Mouse (Mus musculus) liver, embryonic 12.5 days (tissue): Measurements from ENCODE around the gene Gm17387. TPM values are rescaled to one million over a fixed set of nuclear protein-coding genes. Genes with fewer than 3 reads are reported as not detected.
A peak's percentile ranks its signal among the peaks of the same experiment; 100 is the strongest.

Experiments used
- ATAC-seq: fragments of 200-750 bp; cut with Nextera tagmentation; 2 replicates; pipeline ENCODE4 v1.8.0; 2017; ENCODE audit warnings: moderate number of reproducible peaks, mild to moderate bottlenecking, moderate library complexity
- H3K27ac ChIP-seq: fragments of 300-500 bp; sonication (generic); 2 replicates; pipeline ENCODE4 v1.5.1; 2016; ENCODE audit warnings: mild to moderate bottlenecking
- H3K27me3 ChIP-seq: fragments of 300-500 bp; sonication (generic); replicated peaks from 2 replicates; pipeline ENCODE4 v1.6.1; 2016; ENCODE audit warnings: mild to moderate bottlenecking, moderate library complexity
- H3K36me3 ChIP-seq: fragments of 300-500 bp; sonication (generic); 2 replicates; pipeline ENCODE4 v1.6.1; 2016; ENCODE audit warnings: mild to moderate bottlenecking, moderate library complexity
- H3K4me1 ChIP-seq: fragments of 300-500 bp; sonication (generic); 2 replicates; pipeline ENCODE4 v1.6.1; 2016
- H3K4me2 ChIP-seq: fragments of 300-500 bp; sonication (generic); 2 replicates; pipeline ENCODE4 v1.6.1; 2016; ENCODE audit warnings: mild to moderate bottlenecking, moderate library complexity
- H3K4me3 ChIP-seq: fragments of 300-500 bp; sonication (generic); 2 replicates; pipeline ENCODE4 v1.5.1; 2016; ENCODE audit warnings: mild to moderate bottlenecking, moderate library complexity
- H3K9ac ChIP-seq: fragments of 300-500 bp; sonication (generic); 2 replicates; pipeline ENCODE4 v1.6.1; 2016; ENCODE audit warnings: mild to moderate bottlenecking, moderate library complexity
- H3K9me3 ChIP-seq: fragments of 300-500 bp; sonication (generic); replicated peaks from 2 replicates; pipeline ENCODE4 v1.6.1; 2016; ENCODE audit warnings: mild to moderate bottlenecking, moderate library complexity
- WGBS: fragments of 180-500 bp; shearing (Covaris S2); methylation state at CpG from one replicate; pipeline ENCODE4 v1.1.7; 2016; ENCODE audit not compliant: insufficient replicate concordance; 5-methylcytosine and 5-hydroxymethylcytosine counted together
- polyA plus RNA-seq: library from polyadenylated mRNA; unstranded; fragments of >200 nt; fragmentation: Nextera tagmentation; extraction: Ambion mirVana; gene quantifications from 2 replicates; pipeline ENCODE4 v1.2.1, GENCODE M21; 2016

The Gm17387 gene
- not detected in 2 replicates for polyA plus RNA-seq

DNA sequence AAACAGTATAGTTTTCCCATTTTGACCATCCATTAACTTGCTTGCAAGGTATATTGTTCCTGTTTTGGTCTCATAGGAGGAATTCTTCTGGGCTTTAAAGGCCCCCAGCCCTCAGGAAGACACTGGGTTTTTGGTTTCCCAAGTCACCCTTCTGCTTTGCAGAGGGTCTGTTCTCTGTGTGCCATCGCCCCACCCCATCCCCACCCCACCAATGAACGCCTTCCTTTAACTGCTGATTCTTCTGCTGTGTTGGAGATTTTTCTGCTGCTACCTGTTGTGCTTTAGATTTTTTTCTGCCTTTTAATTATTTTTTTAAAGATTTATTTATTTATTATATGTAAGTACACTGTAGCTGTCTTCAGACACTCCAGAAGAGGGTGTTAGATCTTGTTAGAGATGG lies at the start of gene Gm17387:
TSS of gene Gm17387 (plus strand) at position 301 of the 400 bp plus-strand sequence.
- no peak within 1 kb of the TSS for H3K27ac ChIP-seq
- peaks cover 26% of the 10 kb centered on the region for H3K4me1 ChIP-seq
- no peak within 1 kb of the TSS for H3K9ac ChIP-seq
- H3K4me3 ChIP-seq = no peak within 1 kb of the TSS
- no peaks in the 10 kb centered on the region for H3K27me3 ChIP-seq
- no peak within 1 kb of the TSS for H3K4me2 ChIP-seq
- WGBS = 82% methylated on average over 2 of the region's 2 CpGs
- H3K9me3 ChIP-seq = no peaks in the 10 kb centered on the region
- no peaks in the 10 kb centered on the region for H3K36me3 ChIP-seq
- ATAC-seq = no peak

- Histone ChIP-seq H3K27me3 (no peaks in the 10 kb centered on the region), H3K36me3 (no peaks in the 10 kb centered on the region), H3K4me1 (peaks cover 8% of the 10 kb centered on the region; the same call in 1 of the 2 replicates), H3K4me3 (no peak overlapping the region), H3K9me3 (no peaks in the 10 kb centered on the region), H3K27ac (no peak overlapping the region), H3K4me2 (no peak overlapping the region), H3K9ac (no peak overlapping the region)
- 27% methylated on average over 8 of the region's 8 CpGs for WGBS
- ATAC-seq = no peak
Observed at GRCm38 (mm10) chr7:140981704-140982103, 47.2 kb upstream of the Gm17387 start.

- Histone ChIP-seq H3K9me3 (no peaks in the 10 kb centered on the region), H3K9ac (no peak overlapping the region), H3K27ac (no peak overlapping the region), H3K4me1 (peaks cover 8% of the 10 kb centered on the region; the same call in 1 of the 2 replicates), H3K4me3 (no peak overlapping the region), H3K36me3 (no peaks in the 10 kb centered on the region), H3K4me2 (no peak overlapping the region), H3K27me3 (no peaks in the 10 kb centered on the region)
- no peak for ATAC-seq
- WGBS = 58% methylated on average over 7 of the region's 7 CpGs
Observed at GRCm38 (mm10) chr7:140982971-140983370, 46.0 kb upstream of the Gm17387 start.

- Histone ChIP-seq H3K27me3 (peaks cover 5% of the 10 kb centered on the region; the same call in 1 of the 2 replicates), H3K27ac (no peak overlapping the region), H3K9me3 (no peaks in the 10 kb centered on the region), H3K36me3 (no peaks in the 10 kb centered on the region), H3K4me2 (no peak overlapping the region), H3K4me3 (no peak overlapping the region), H3K4me1 (peaks cover 15% of the 10 kb centered on the region; the same call in 1 of the 2 replicates), H3K9ac (no peak overlapping the region)
- WGBS = 59% methylated on average over 17 of the region's 17 CpGs
- ATAC-seq = no peak
Observed at GRCm38 (mm10) chr7:140987182-140988138, 41.5 kb upstream of the Gm17387 start.

DNA sequence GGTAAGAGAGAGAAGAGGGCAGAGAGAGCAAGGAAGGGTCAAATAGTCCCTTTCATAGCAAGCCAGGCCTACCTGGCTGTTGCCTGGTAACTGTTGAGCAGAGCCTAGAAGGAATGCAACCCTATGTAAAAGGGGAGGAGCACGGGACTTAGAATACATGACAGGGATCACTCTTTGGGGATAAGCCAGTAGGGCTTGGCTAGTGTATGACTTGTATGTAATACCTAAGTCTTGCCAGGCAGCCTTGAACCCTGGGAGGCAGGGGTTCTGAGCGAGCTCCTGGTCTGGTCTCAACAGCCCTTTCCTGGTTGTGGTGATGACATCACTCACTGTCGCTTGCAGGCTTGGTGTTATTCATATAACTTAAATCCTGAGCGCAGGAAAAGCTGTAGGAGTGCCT lies 39.9 kb upstream of the Gm17387 start:
- H3K4me2 ChIP-seq = no peak overlapping the region
- peaks cover 5% of the 10 kb centered on the region; the same call in 1 of the 2 replicates for H3K27me3 ChIP-seq
- H3K9ac ChIP-seq = no peak overlapping the region
- ATAC-seq = 0 out of 2 replicates have a peak, but pooled peaks have one; percentile 27
- 56% methylated on average over 4 of the region's 4 CpGs for WGBS
- H3K4me3 ChIP-seq = no peak overlapping the region
- H3K27ac ChIP-seq = no peak overlapping the region
- peaks cover 15% of the 10 kb centered on the region; the same call in 1 of the 2 replicates for H3K4me1 ChIP-seq
- no peaks in the 10 kb centered on the region for H3K36me3 ChIP-seq
- no peaks in the 10 kb centered on the region for H3K9me3 ChIP-seq

GRCm38 (mm10) chr7:140990185-140990584 lies 38.7 kb upstream of the Gm17387 start:
- H3K4me3 ChIP-seq = no peak overlapping the region
- H3K4me2 ChIP-seq = no peak overlapping the region
- H3K9ac ChIP-seq = no peak overlapping the region
- 35% methylated on average over 6 of the region's 6 CpGs for WGBS
- H3K36me3 ChIP-seq = no peaks in the 10 kb centered on the region
- no peak overlapping the region for H3K27ac ChIP-seq
- peaks cover 5% of the 10 kb centered on the region; the same call in 1 of the 2 replicates for H3K27me3 ChIP-seq
- ATAC-seq = no peak
- H3K9me3 ChIP-seq = no peaks in the 10 kb centered on the region
- peaks cover 15% of the 10 kb centered on the region; the same call in 1 of the 2 replicates for H3K4me1 ChIP-seq

- no peak for ATAC-seq
- peaks cover 15% of the 10 kb centered on the region; the same call in 1 of the 2 replicates for H3K4me1 ChIP-seq
- no peak overlapping the region for H3K4me2 ChIP-seq
- H3K36me3 ChIP-seq = no peaks in the 10 kb centered on the region
- H3K27me3 ChIP-seq = peaks cover 5% of the 10 kb centered on the region; the same call in 1 of the 2 replicates
- no peaks in the 10 kb centered on the region for H3K9me3 ChIP-seq
- no peak overlapping the region for H3K27ac ChIP-seq
- 30% methylated on average over 5 of the region's 5 CpGs for WGBS
- no peak overlapping the region for H3K4me3 ChIP-seq
- H3K9ac ChIP-seq = no peak overlapping the region
Observed at GRCm38 (mm10) chr7:140990622-140991021, 38.3 kb upstream of the Gm17387 start.

DNA sequence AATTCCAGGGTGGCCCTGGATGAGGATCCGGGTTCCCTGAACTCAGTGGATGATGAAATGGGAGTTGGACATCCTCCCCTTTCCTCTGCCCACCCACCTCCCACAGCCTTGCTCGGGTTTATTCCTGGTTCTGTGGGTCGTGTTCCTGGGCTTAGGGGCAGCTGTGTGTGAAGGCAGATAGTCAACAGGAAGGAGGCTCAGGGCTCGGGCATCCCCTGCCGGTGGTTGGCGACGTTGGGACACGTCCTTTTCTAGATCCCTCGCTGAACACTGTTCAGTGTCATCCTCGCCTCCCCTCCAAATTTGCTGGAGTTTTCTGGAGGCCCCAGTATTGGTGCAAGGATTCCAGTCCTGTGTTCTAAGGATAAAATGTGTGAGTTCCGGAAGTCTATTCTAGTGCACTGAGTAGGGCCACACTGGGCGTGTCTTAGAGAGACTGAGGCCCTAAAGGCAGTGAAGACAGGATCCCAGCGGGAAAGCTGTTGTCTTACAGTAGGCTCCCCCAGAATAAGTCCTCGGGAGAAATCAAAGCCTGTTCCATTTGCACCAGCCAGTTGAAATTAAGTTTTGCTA lies 37.7 kb upstream of the Gm17387 start:
- Histone ChIP-seq H3K4me1 (peaks cover 15% of the 10 kb centered on the region; the same call in 1 of the 2 replicates), H3K9ac (no peak overlapping the region), H3K36me3 (no peaks in the 10 kb centered on the region), H3K9me3 (no peaks in the 10 kb centered on the region), H3K4me3 (no peak overlapping the region), H3K27me3 (peaks cover 5% of the 10 kb centered on the region; the same call in 1 of the 2 replicates), H3K4me2 (no peak overlapping the region), H3K27ac (no peak overlapping the region)
- 33% methylated on average over 14 of the region's 14 CpGs for WGBS
- no peak for ATAC-seq

- 22% methylated on average over 1 of the region's 1 CpGs for WGBS
Observed at GRCm38 (mm10) chr7:140997817-140998216, 31.1 kb upstream of the Gm17387 start.

DNA sequence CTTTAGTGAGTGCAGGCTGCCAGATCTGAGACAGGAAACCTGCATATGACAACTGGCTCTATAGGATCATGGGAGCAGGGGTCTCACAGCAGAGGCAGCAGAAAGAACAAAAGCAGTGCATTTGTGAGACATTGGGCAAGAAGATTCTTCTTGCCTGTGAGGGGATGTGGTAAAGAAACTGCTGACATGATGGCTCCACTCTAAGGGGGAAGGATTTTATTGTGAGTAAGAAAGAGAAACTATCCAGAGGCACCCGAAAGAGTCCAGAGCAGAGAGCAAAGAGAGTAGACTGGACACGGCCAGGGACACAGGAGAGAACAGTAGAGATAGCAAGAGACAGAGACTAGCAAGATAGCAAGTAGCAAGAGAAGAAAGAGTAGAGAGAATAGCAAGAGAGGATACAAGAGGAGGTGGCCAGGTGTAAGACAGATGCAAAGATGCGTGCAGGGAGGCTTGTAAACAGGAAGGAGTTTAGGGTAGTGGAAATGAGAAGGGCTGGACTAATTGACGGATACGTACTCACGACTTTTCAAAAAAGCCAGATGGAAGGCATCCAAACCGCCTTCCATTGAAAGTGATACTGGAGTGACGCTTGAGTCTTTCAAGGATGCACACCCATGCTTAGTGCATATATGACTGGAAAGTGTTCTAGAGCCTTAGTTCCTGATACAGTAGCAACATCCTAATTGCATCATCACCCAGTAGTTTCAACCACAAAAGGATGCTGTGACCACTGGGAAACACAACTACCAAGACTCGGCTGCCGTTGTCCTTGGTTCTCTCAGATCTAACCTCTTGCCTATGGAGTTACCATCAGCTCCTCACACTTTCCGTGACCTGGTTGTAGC lies 29.9 kb upstream of the Gm17387 start:
- no peaks in the 10 kb centered on the region for H3K27me3 ChIP-seq
- 50% methylated on average over 11 of the region's 11 CpGs for WGBS

More at GRCm38 (mm10) chr7:140997817-140998216, 31.1 kb upstream of the Gm17387 start:
- H3K9ac ChIP-seq = no peak overlapping the region
- H3K4me3 ChIP-seq = no peak overlapping the region
- H3K27me3 ChIP-seq = no peaks in the 10 kb centered on the region
- H3K4me2 ChIP-seq = no peak overlapping the region
- H3K4me1 ChIP-seq = no peaks in the 10 kb centered on the region
- ATAC-seq = no peak
- no peaks in the 10 kb centered on the region for H3K9me3 ChIP-seq
- H3K27ac ChIP-seq = no peak overlapping the region
- no peaks in the 10 kb centered on the region for H3K36me3 ChIP-seq

More for the DNA sequence above, 29.9 kb upstream of the Gm17387 start:
- Histone ChIP-seq H3K36me3 (no peaks in the 10 kb centered on the region), H3K27ac (no peak overlapping the region), H3K9ac (no peak overlapping the region), H3K4me1 (0 out of 2 replicates have a peak, but pooled peaks cover 3% of the 10 kb centered on the region), H3K4me2 (no peak overlapping the region), H3K9me3 (no peaks in the 10 kb centered on the region), H3K4me3 (no peak overlapping the region)
- no peak for ATAC-seq
